8 mouse cellular contexts compared by ENCODE assay signal in genomic region chr7:89404734-89405440, GRCm38 (mm10). TPM values are rescaled to one million over a fixed set of nuclear protein-coding genes. Genes with fewer than 3 reads are reported as not detected.
DNase-seq lines count a peak whose midpoint lies in the region; ATAC-seq and TF ChIP-seq lines count a peak whose summit lies in the region.

No protein-coding gene starts in this region.

- DNase-seq in layer of hippocampus, adult 9-11 months: peak; percentile 17
- no peak for DNase-seq in layer of hippocampus, postnatal 10 days (ENCODE audit: low spot score in 2 of 2)
- peak; percentile 37 for DNase-seq in adrenal gland, postnatal 25 days
- DNase-seq in gastrocnemius, adult 2 months: peak; percentile 80
- no peak for DNase-seq in hindbrain, embryonic 14.5 days (ENCODE audit: low spot score)
- no peak for DNase-seq in liver, embryonic 13.5 days
- no peak for DNase-seq in frontal cortex, postnatal 36 days (ENCODE audit: low spot score in 2 of 2)

- H3K4me3 ChIP-seq in gastrocnemius, adult 2 months: peak overlapping the region; percentile 94
- H3K4me3 ChIP-seq in hindbrain, embryonic 14.5 days (replicated peaks; ENCODE audit: low read length): peak overlapping the region; percentile 57
- H3K4me3 ChIP-seq in liver, embryonic 13.5 days (replicated peaks): peak overlapping the region; percentile 67
- H3K4me3 ChIP-seq in myocyte: peak overlapping the region; percentile 57

- intact Hi-C loops in gastrocnemius, adult 2 months (cut with DNase I): no loop called here

- no peak for ATAC-seq in hindbrain, embryonic 14.5 days (ENCODE audit: low FRiP score)
- ATAC-seq in liver, embryonic 13.5 days (ENCODE audit: low read depth): no peak

- peak overlapping the region; percentile 75 for H3K9ac ChIP-seq in hindbrain, embryonic 14.5 days
- H3K9ac ChIP-seq in liver, embryonic 13.5 days: peak overlapping the region; percentile 74

- H3K27me3 ChIP-seq in hindbrain, embryonic 14.5 days (ENCODE audit: control insufficient read depth, insufficient read depth, low read length): peaks cover 7% of the 10 kb centered on the region
- peaks cover 56% of the 10 kb centered on the region for H3K27me3 ChIP-seq in liver, embryonic 13.5 days
- H3K27me3 ChIP-seq in myocyte (ENCODE audit: control insufficient read depth, insufficient read depth, insufficient read length): no peaks in the 10 kb centered on the region

- H3K36me3 ChIP-seq in hindbrain, embryonic 14.5 days (replicated peaks; ENCODE audit: control insufficient read depth, insufficient read depth): no peaks in the 10 kb centered on the region
- peaks cover 6% of the 10 kb centered on the region; the same call in 1 of the 2 replicates for H3K36me3 ChIP-seq in liver, embryonic 13.5 days
- H3K36me3 ChIP-seq in myocyte (ENCODE audit: control insufficient read depth, insufficient read depth): peaks cover 9% of the 10 kb centered on the region

- H3K27ac ChIP-seq in gastrocnemius, adult 2 months: peak overlapping the region; percentile 97
- H3K27ac ChIP-seq in hindbrain, embryonic 14.5 days: peak overlapping the region; percentile 15; the same call in 1 of the 2 replicates
- 0 out of 2 replicates have a peak overlapping the region, but pooled peaks have one; percentile 43 for H3K27ac ChIP-seq in liver, embryonic 13.5 days

- H3K9me3 ChIP-seq in hindbrain, embryonic 14.5 days (ENCODE audit: control insufficient read depth, low read length): no peaks in the 10 kb centered on the region
- no peaks in the 10 kb centered on the region for H3K9me3 ChIP-seq in liver, embryonic 13.5 days (replicated peaks)

- no peaks in the 10 kb centered on the region for H3K79me2 ChIP-seq in myocyte (ENCODE audit: control insufficient read depth, insufficient read depth)

- peaks cover 9% of the 10 kb centered on the region for H3K4me1 ChIP-seq in hindbrain, embryonic 14.5 days (replicated peaks; ENCODE audit: control insufficient read depth, insufficient read depth, low read length)
- peaks cover 26% of the 10 kb centered on the region for H3K4me1 ChIP-seq in liver, embryonic 13.5 days (replicated peaks)

- TF ChIP-seq CTCF in gastrocnemius, adult 2 months (IDR thresholded peaks at IDR 0.05): no peak

- H3K4me2 ChIP-seq in hindbrain, embryonic 14.5 days (replicated peaks): peak overlapping the region; percentile 96
- H3K4me2 ChIP-seq in liver, embryonic 13.5 days: peak overlapping the region; percentile 87
- H3K4me2 ChIP-seq in myocyte (ENCODE audit: low read depth): peak overlapping the region; percentile 93

- under 1% methylated on average over 35 of the region's 35 CpGs for WGBS in hindbrain, embryonic 14.5 days
- under 1% methylated on average over 35 of the region's 35 CpGs for WGBS in liver, embryonic 13.5 days (ENCODE audit: insufficient replicate concordance)

- H3ac ChIP-seq in myocyte (ENCODE audit: control insufficient read depth, insufficient read length): peak overlapping the region; percentile 57

- TF ChIP-seq POLR2A in myocyte (IDR thresholded peaks at IDR 0.05; ENCODE audit: insufficient read length, low read depth): no peak

TF ChIP-seq in myocyte, 11 proteins besides CTCF, POLR2A, EP300 and RAD21:
- TF ChIP-seq CEBPB (IDR thresholded peaks at IDR 0.05; ENCODE audit: insufficient read depth, poor library complexity, severe bottlenecking) (no peak), MYOD1 (IDR thresholded peaks at IDR 0.05; ENCODE audit: control insufficient read depth in 1 of 3, insufficient read length in 2 of 3, low read depth in 2 of 3) (peak in 1 of 3 experiments; percentile 37)

RNA-seq across cellular contexts. Expression of gene Fzd4, which starts 0.7 kb away (rescaled TPM):
- 1 to 10 TPM; 7.9 to 8.2 TPM for total RNA-seq in layer of hippocampus, postnatal 10 days (2021)
- total RNA-seq in adrenal gland, postnatal 25 days (2021): 28.5 and 36.0 TPM in 2 replicates
- total RNA-seq in gastrocnemius, adult 2 months (2021): 10 to 100 TPM; 30.6 to 32.4 TPM
- polyA plus RNA-seq in hindbrain, embryonic 14.5 days (2014; fragmentation: Nextera tagmentation; extraction: Ambion mirVana): 3.2 and 4.1 TPM in 2 replicates
- 1.7 and 2.1 TPM in 2 replicates for polyA plus RNA-seq in liver, embryonic 13.5 days (2015; fragmentation: Nextera tagmentation; extraction: Ambion mirVana)
- polyA plus RNA-seq in myocyte (2012; fragmentation: generic; extraction: Trizol): 5.0 TPM

RNA-seq across cellular contexts. Expression of gene Tmem135, which starts 0.9 kb away (rescaled TPM):
- 10 to 100 TPM; 72.2 to 84.4 TPM for total RNA-seq in layer of hippocampus, postnatal 10 days (2021)
- 113 and 135 TPM in 2 replicates for total RNA-seq in adrenal gland, postnatal 25 days (2021)
- total RNA-seq in gastrocnemius, adult 2 months (2021): 10 to 100 TPM; 13.2 to 19.6 TPM
- polyA plus RNA-seq in hindbrain, embryonic 14.5 days (2014; fragmentation: Nextera tagmentation; extraction: Ambion mirVana): 30.9 and 32.7 TPM in 2 replicates
- 12.4 and 16.7 TPM in 2 replicates for polyA plus RNA-seq in liver, embryonic 13.5 days (2015; fragmentation: Nextera tagmentation; extraction: Ambion mirVana)
- 13.1 TPM for polyA plus RNA-seq in myocyte (2012; fragmentation: generic; extraction: Trizol)

Comparison
In these comparisons a context has a peak if more than half of its experiments do, and no peak if none do; other contexts are left out.
1. DNase-seq: peak in layer of hippocampus, adult 9-11 months (single experiment), adrenal gland, postnatal 25 days (single experiment) and gastrocnemius, adult 2 months (single experiment); none in layer of hippocampus, postnatal 10 days (0 of 2), hindbrain, embryonic 14.5 days (single experiment), liver, embryonic 13.5 days (single experiment) and frontal cortex, postnatal 36 days (0 of 2).
2. H3K27ac ChIP-seq: peak in every context shown above with its lines; median percentile 97 in gastrocnemius, adult 2 months; 43 in liver, embryonic 13.5 days; 15 in hindbrain, embryonic 14.5 days.
3. Peak in every context shown above with its lines, with median percentiles within 50 percentile points of each other: H3K4me3 ChIP-seq and H3K4me2 ChIP-seq.